Mouse (Mus musculus) heart, embryonic 16.5 days (tissue): ENCODE data around the gene Slc4a3. TPM values are rescaled to one million over a fixed set of nuclear protein-coding genes. Genes with fewer than 3 reads are reported as not detected.
A peak's percentile ranks its signal among the peaks of the same experiment; 100 is the strongest.

Source experiments
- ATAC-seq: fragments of 200-750 bp; cut with Nextera tagmentation; replicated peaks from 2 replicates; pipeline ENCODE4 v1.8.0; 2017; ENCODE audit warnings: moderate number of reproducible peaks; ENCODE audit not compliant: insufficient read depth, low FRiP score; ENCODE audit errors: extremely low read depth
- H3K27ac ChIP-seq: fragments of 300-500 bp; sonication (generic); 2 replicates; pipeline ENCODE4 v1.5.1; 2014; ENCODE audit warnings: mild to moderate bottlenecking, low read length, control low read depth, moderate library complexity
- H3K27me3 ChIP-seq: fragments of 300-500 bp; sonication (generic); 2 replicates; pipeline ENCODE4 v1.6.1; 2014; ENCODE audit warnings: low read length, mixed read lengths; ENCODE audit not compliant: control insufficient read depth, insufficient read depth
- H3K36me3 ChIP-seq: fragments of 300-500 bp; sonication (generic); 2 replicates; pipeline ENCODE4 v1.6.1; 2014; ENCODE audit not compliant: control insufficient read depth, insufficient read depth
- H3K4me1 ChIP-seq: fragments of 300-500 bp; sonication (generic); 2 replicates; pipeline ENCODE4 v1.6.1; 2014; ENCODE audit warnings: low read length, mixed read lengths; ENCODE audit not compliant: control insufficient read depth, insufficient read depth
- H3K4me2 ChIP-seq: fragments of 300-500 bp; sonication (generic); 2 replicates; pipeline ENCODE4 v1.6.1; 2014; ENCODE audit warnings: low read depth, mild to moderate bottlenecking, control low read depth, low read length
- H3K4me3 ChIP-seq: fragments of 300-500 bp; sonication (generic); 2 replicates; pipeline ENCODE4 v1.5.1; 2014; ENCODE audit warnings: mild to moderate bottlenecking, control low read depth, low read length
- H3K9ac ChIP-seq: fragments of 300-500 bp; sonication (generic); 2 replicates; pipeline ENCODE4 v1.6.1; 2014; ENCODE audit warnings: low read length, control low read depth
- H3K9me3 ChIP-seq: fragments of 300-500 bp; sonication (generic); replicated peaks from 2 replicates; pipeline ENCODE4 v1.6.1; 2016; ENCODE audit warnings: low read length; ENCODE audit not compliant: control insufficient read depth
- WGBS: fragments of 180-500 bp; shearing (Covaris S2); extraction: QIAGEN DNeasy Blood & Tissue Kit; methylation state at CpG from one replicate; pipeline ENCODE4 v1.1.7; 2014; 5-methylcytosine and 5-hydroxymethylcytosine counted together
- polyA plus RNA-seq: library from polyadenylated mRNA; unstranded; fragments of >200 nt; fragmentation: Nextera tagmentation; extraction: Ambion mirVana; gene quantifications from 2 replicates; pipeline ENCODE4 v1.2.1, GENCODE M21; 2015

Gene Slc4a3
- polyA plus RNA-seq, 1 experiment from 2014 or later, result 33.3 TPM

GRCm38 (mm10) chr1:75505956-75506831 lies 39.9 kb upstream of the Slc4a3 start, which contains the start of gene Obsl1:
Gene Obsl1, minus strand, starts transcription at chr1:75506452.
- Histone ChIP-seq H3K27ac (peak within 1 kb of the TSS; percentile 100), H3K4me3 (peak within 1 kb of the TSS; percentile 92), H3K4me2 (peak within 1 kb of the TSS; percentile 89), H3K27me3 (no peaks in the 10 kb centered on the region), H3K36me3 (peaks cover 11% of the 10 kb centered on the region), H3K9me3 (no peaks in the 10 kb centered on the region), H3K4me1 (peaks cover 51% of the 10 kb centered on the region), H3K9ac (peak within 1 kb of the TSS; percentile 99)
- under 1% methylated on average over 65 of the region's 65 CpGs for WGBS
- ATAC-seq, result peak; percentile 93

- Histone ChIP-seq H3K4me2 (peak within 1 kb of the TSS; percentile 89), H3K9me3 (no peaks in the 10 kb centered on the region), H3K9ac (peak within 1 kb of the TSS; percentile 99), H3K36me3 (0 out of 2 replicates have a peak, but pooled peaks cover 4% of the 10 kb centered on the region), H3K4me1 (peaks cover 59% of the 10 kb centered on the region), H3K27me3 (no peaks in the 10 kb centered on the region), H3K27ac (peak within 1 kb of the TSS; percentile 100), H3K4me3 (peak within 1 kb of the TSS; percentile 92)
- ATAC-seq, result no peak
- WGBS, result 34% methylated on average over 10 of the region's 10 CpGs
Measured at GRCm38 (mm10) chr1:75507006-75507405, 39.1 kb upstream of the Slc4a3 start, which contains the start of gene Inha. Gene Inha, plus strand, starts transcription at chr1:75507077.

- H3K9me3 ChIP-seq, result no peaks in the 10 kb centered on the region
- ATAC-seq, result no peak
- no peaks in the 10 kb centered on the region for H3K27me3 ChIP-seq
- 53% methylated on average over 20 of the region's 20 CpGs for WGBS
- H3K36me3 ChIP-seq, result no peaks in the 10 kb centered on the region
- peak overlapping the region; percentile 29; the same call in 1 of the 2 replicates for H3K9ac ChIP-seq
- no peak overlapping the region; the same call in 1 of the 2 replicates for H3K4me2 ChIP-seq
- H3K4me3 ChIP-seq, result no peak overlapping the region
- H3K4me1 ChIP-seq, result peaks cover 43% of the 10 kb centered on the region
- H3K27ac ChIP-seq, result peak overlapping the region; percentile 95
Measured at GRCm38 (mm10) chr1:75509586-75509985, 36.5 kb upstream of the Slc4a3 start.

GRCm38 (mm10) chr1:75510154-75510553 lies 35.9 kb upstream of the Slc4a3 start:
- 37% methylated on average over 5 of the region's 5 CpGs for WGBS
- Histone ChIP-seq H3K27ac (peak overlapping the region; percentile 95), H3K4me1 (peaks cover 43% of the 10 kb centered on the region), H3K4me3 (no peak overlapping the region), H3K36me3 (no peaks in the 10 kb centered on the region), H3K27me3 (no peaks in the 10 kb centered on the region), H3K9me3 (no peaks in the 10 kb centered on the region), H3K9ac (no peak overlapping the region), H3K4me2 (0 out of 2 replicates have a peak overlapping the region, but pooled peaks have one; percentile 17)
- no peak for ATAC-seq

- Histone ChIP-seq H3K4me3 (no peak overlapping the region), H3K27ac (peak overlapping the region; percentile 95), H3K4me1 (peaks cover 47% of the 10 kb centered on the region), H3K36me3 (no peaks in the 10 kb centered on the region), H3K9me3 (no peaks in the 10 kb centered on the region), H3K9ac (peak overlapping the region; percentile 54), H3K27me3 (no peaks in the 10 kb centered on the region), H3K4me2 (no peak overlapping the region)
- peak; percentile 45 for ATAC-seq
- 23% methylated on average over 4 of the region's 4 CpGs for WGBS
Measured at GRCm38 (mm10) chr1:75511437-75512210, 34.4 kb upstream of the Slc4a3 start.

GRCm38 (mm10) chr1:75512550-75512949 lies 33.5 kb upstream of the Slc4a3 start:
- Histone ChIP-seq H3K27ac (peak overlapping the region; percentile 95), H3K27me3 (no peaks in the 10 kb centered on the region), H3K4me2 (no peak overlapping the region), H3K9ac (no peak overlapping the region), H3K9me3 (no peaks in the 10 kb centered on the region), H3K36me3 (no peaks in the 10 kb centered on the region), H3K4me3 (no peak overlapping the region), H3K4me1 (peaks cover 45% of the 10 kb centered on the region)
- 94% methylated on average over 3 of the region's 3 CpGs for WGBS
- no peak for ATAC-seq

GRCm38 (mm10) chr1:75516703-75517380 lies 29.2 kb upstream of the Slc4a3 start:
- Histone ChIP-seq H3K4me3 (no peak overlapping the region), H3K4me1 (peaks cover 34% of the 10 kb centered on the region), H3K4me2 (no peak overlapping the region), H3K36me3 (no peaks in the 10 kb centered on the region), H3K9ac (peak overlapping the region; percentile 20; the same call in 1 of the 2 replicates), H3K27me3 (no peaks in the 10 kb centered on the region), H3K27ac (peak overlapping the region; percentile 33), H3K9me3 (no peaks in the 10 kb centered on the region)
- 44% methylated on average over 15 of the region's 15 CpGs for WGBS
- ATAC-seq, result no peak

- Histone ChIP-seq H3K9me3 (no peaks in the 10 kb centered on the region), H3K9ac (no peak overlapping the region), H3K36me3 (no peaks in the 10 kb centered on the region), H3K27me3 (no peaks in the 10 kb centered on the region), H3K4me3 (no peak overlapping the region), H3K27ac (no peak overlapping the region), H3K4me1 (peaks cover 31% of the 10 kb centered on the region), H3K4me2 (no peak overlapping the region)
- 58% methylated on average over 4 of the region's 4 CpGs for WGBS
- no peak for ATAC-seq
Measured at GRCm38 (mm10) chr1:75517984-75518383, 28.1 kb upstream of the Slc4a3 start.
